8 mouse cellular contexts compared by ENCODE assay signal in the genomic region with DNA sequence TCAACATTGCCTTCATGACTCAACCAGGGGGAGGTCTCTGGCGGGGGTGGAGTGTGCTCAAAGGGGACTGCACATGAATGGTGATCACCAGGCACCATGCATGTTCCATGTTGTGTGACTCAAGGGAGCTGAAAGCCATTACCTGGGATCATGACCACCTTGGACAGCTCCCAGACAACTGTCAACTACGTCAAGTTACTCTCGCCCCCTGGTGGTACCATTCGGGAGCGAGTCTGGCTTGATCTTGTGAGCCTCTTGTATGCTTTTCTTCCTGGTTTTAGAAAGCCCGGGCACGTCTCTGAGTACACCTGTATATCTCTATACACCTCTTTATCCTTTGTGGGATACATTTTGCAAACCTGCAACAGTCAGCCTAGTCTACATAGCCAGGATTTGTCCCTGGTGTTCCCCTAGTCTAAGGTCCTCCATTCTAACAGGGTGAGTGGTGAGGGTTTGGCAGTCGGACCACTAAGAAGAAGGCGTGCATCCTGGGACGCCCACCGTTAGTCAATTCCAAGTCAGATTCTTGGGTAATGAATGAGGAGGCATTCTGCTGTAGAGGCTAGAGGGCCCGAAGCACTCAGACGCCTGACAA. TPM values are rescaled to one million over a fixed set of nuclear protein-coding genes. Genes with fewer than 3 reads are reported as not detected.
DNase-seq lines count a peak whose midpoint lies in the region; ATAC-seq and TF ChIP-seq lines count a peak whose summit lies in the region.

No protein-coding gene starts in this region.

- no peaks in the 10 kb centered on the region for H3K4me1 ChIP-seq in CH12.LX (ENCODE audit: control insufficient read depth in 1 of 2, insufficient read depth in 2 of 2)
- H3K4me1 ChIP-seq in brown adipose tissue, adult 24 weeks (ENCODE audit: control insufficient read depth, insufficient read depth, insufficient read length, low read length): no peaks in the 10 kb centered on the region
- peaks cover 32% of the 10 kb centered on the region for H3K4me1 ChIP-seq in forebrain, embryonic 10.5 days
- H3K4me1 ChIP-seq in liver, embryonic 16.5 days (ENCODE audit: control insufficient read depth, low read depth, low read length): peaks cover 4% of the 10 kb centered on the region; the same call in 1 of the 2 replicates
- peaks cover 29% of the 10 kb centered on the region for H3K4me1 ChIP-seq in neural tube, embryonic 12.5 days
- peaks cover 8% of the 10 kb centered on the region for H3K4me1 ChIP-seq in testis, adult 2 months (ENCODE audit: control insufficient read depth, insufficient read depth, low read length)

- H3K27me3 ChIP-seq in CH12.LX (replicated peaks): peaks cover 93% of the 10 kb centered on the region
- peaks cover 73% of the 10 kb centered on the region for H3K27me3 ChIP-seq in forebrain, embryonic 10.5 days (ENCODE audit: poor library complexity, severe bottlenecking)
- H3K27me3 ChIP-seq in liver, embryonic 16.5 days (ENCODE audit: control insufficient read depth, insufficient read depth, low read depth, low read length): peaks cover 70% of the 10 kb centered on the region
- peaks cover 39% of the 10 kb centered on the region for H3K27me3 ChIP-seq in neural tube, embryonic 12.5 days (replicated peaks)
- H3K27me3 ChIP-seq in testis, adult 2 months (ENCODE audit: control insufficient read depth, insufficient read depth, low read length): no peaks in the 10 kb centered on the region

- peak overlapping the region in 1 of 3 experiments; percentile 64 for H3K4me3 ChIP-seq in CH12.LX (replicated peaks in 1 of 3; ENCODE audit: low read depth in 2 of 3, low read length in 2 of 3, poor library complexity in 1 of 3)
- H3K4me3 ChIP-seq in brown adipose tissue, adult 24 weeks (ENCODE audit: insufficient read depth, low read depth, low read length): peak overlapping the region; percentile 68
- peak overlapping the region; percentile 88 for H3K4me3 ChIP-seq in forebrain, embryonic 10.5 days
- H3K4me3 ChIP-seq in liver, embryonic 16.5 days (ENCODE audit: low read depth, low read length): peak overlapping the region; percentile 50
- H3K4me3 ChIP-seq in neural tube, embryonic 12.5 days: peak overlapping the region; percentile 89
- peak overlapping the region; percentile 86 for H3K4me3 ChIP-seq in testis, adult 2 months (ENCODE audit: control insufficient read depth, low read depth, low read length)

- TF ChIP-seq EP300 in CH12.LX (IDR thresholded peaks at IDR 0.05; ENCODE audit: low read length): no peak

- H3K9ac ChIP-seq in CH12.LX (ENCODE audit: insufficient read depth, low read depth): no peak overlapping the region
- H3K9ac ChIP-seq in liver, embryonic 16.5 days (ENCODE audit: low read depth, low read length): no peak overlapping the region
- peak overlapping the region; percentile 98 for H3K9ac ChIP-seq in neural tube, embryonic 12.5 days

- no peak for TF ChIP-seq POLR2A in CH12.LX (IDR thresholded peaks at IDR 0.05; ENCODE audit: low read depth, low read length)
- TF ChIP-seq POLR2A in testis, adult 2 months (IDR thresholded peaks at IDR 0.05; ENCODE audit: control insufficient read depth, low read depth, low read length): no peak

- ATAC-seq in liver, embryonic 16.5 days (ENCODE audit: low read depth): no peak
- peak; percentile 65 for ATAC-seq in neural tube, embryonic 12.5 days (ENCODE audit: low FRiP score, low read depth)

- H3K27ac ChIP-seq in CH12.LX (ENCODE audit: insufficient read depth, low read depth): no peak overlapping the region
- no peak overlapping the region for H3K27ac ChIP-seq in brown adipose tissue, adult 24 weeks (replicated peaks; ENCODE audit: low read depth, low read length)
- H3K27ac ChIP-seq in forebrain, embryonic 10.5 days: peak overlapping the region; percentile 88
- no peak overlapping the region for H3K27ac ChIP-seq in liver, embryonic 16.5 days (ENCODE audit: low read length)
- H3K27ac ChIP-seq in neural tube, embryonic 12.5 days: no peak overlapping the region; the same call in 1 of the 2 replicates
- no peak overlapping the region for H3K27ac ChIP-seq in testis, adult 2 months (ENCODE audit: control insufficient read depth, insufficient read depth, low read depth, low read length)

- dilution Hi-C loops in CH12.LX (cut with MboI; ENCODE audit: extremely low pct_ligation_motif_present, extremely low pct_unique_long_range_greater_than_20kb, low sequenced_read_pairs): no loop called here

- DNase-seq in CH12.LX (ENCODE audit: extremely low read depth): peak; percentile 89
- DNase-seq in forebrain, embryonic 10.5 days (ENCODE audit: extremely low spot score, low spot score): peak; percentile 82
- DNase-seq in heart, postnatal 14 days: peak; percentile 59 to 83
- DNase-seq in kidney, postnatal 4 days: peak; percentile 95 to 96

- TF ChIP-seq CTCF in CH12.LX (conservative IDR thresholded peaks at IDR 0.05 in 1 of 2, IDR thresholded peaks at IDR 0.05 in 1 of 2; ENCODE audit: low read depth in 2 of 2, low read length in 2 of 2): peak; percentile 75 to 93
- peak; percentile 59; the same call in 1 of the 2 replicates for TF ChIP-seq CTCF in testis, adult 2 months (IDR thresholded peaks at IDR 0.05; ENCODE audit: control insufficient read depth, insufficient read depth, insufficient replicate concordance, low read depth, low read length)

- H3K79me2 ChIP-seq in CH12.LX (replicated peaks; ENCODE audit: control insufficient read depth, extremely low read depth, insufficient read depth, poor library complexity, severe bottlenecking): no peaks in the 10 kb centered on the region

- H3K4me2 ChIP-seq in CH12.LX (ENCODE audit: insufficient read depth, low read depth, poor library complexity, severe bottlenecking): peak overlapping the region; percentile 63
- peak overlapping the region; percentile 55 for H3K4me2 ChIP-seq in liver, embryonic 16.5 days (ENCODE audit: low read depth, low read length)
- H3K4me2 ChIP-seq in neural tube, embryonic 12.5 days (replicated peaks): peak overlapping the region; percentile 76

- in situ Hi-C loops in CH12.LX (cut with MboI; ENCODE audit: low pct_ligation_motif_present, low pct_unique_long_range_greater_than_20kb, low sequenced_read_pairs): loop anchor here (5.0 kb wide), 1 partner anchor 35 kb away; the partner anchor contains the start of gene Uap1l1

- H3K36me3 ChIP-seq in CH12.LX (replicated peaks in 1 of 2; ENCODE audit: control insufficient read depth in 1 of 2, insufficient read depth in 1 of 2, low read length in 1 of 2): no peaks in the 10 kb centered on the region
- H3K36me3 ChIP-seq in forebrain, embryonic 10.5 days (replicated peaks): peaks cover 5% of the 10 kb centered on the region
- no peaks in the 10 kb centered on the region for H3K36me3 ChIP-seq in liver, embryonic 16.5 days (ENCODE audit: control insufficient read depth, insufficient read depth)
- H3K36me3 ChIP-seq in neural tube, embryonic 12.5 days: peaks cover 7% of the 10 kb centered on the region; the same call in 1 of the 2 replicates
- H3K36me3 ChIP-seq in testis, adult 2 months (ENCODE audit: control insufficient read depth, insufficient read depth, low read length): no peaks in the 10 kb centered on the region

- under 1% methylated on average over 13 of the region's 13 CpGs for WGBS in forebrain, embryonic 10.5 days
- under 1% methylated on average over 13 of the region's 13 CpGs for WGBS in liver, embryonic 16.5 days (ENCODE audit: insufficient replicate concordance)
- WGBS in neural tube, embryonic 12.5 days: under 1% methylated on average over 13 of the region's 13 CpGs

- no peaks in the 10 kb centered on the region for H3K9me3 ChIP-seq in CH12.LX (replicated peaks; ENCODE audit: low read length)
- H3K9me3 ChIP-seq in forebrain, embryonic 10.5 days: no peaks in the 10 kb centered on the region
- H3K9me3 ChIP-seq in liver, embryonic 16.5 days (replicated peaks; ENCODE audit: control insufficient read depth, low read length): no peaks in the 10 kb centered on the region
- no peaks in the 10 kb centered on the region for H3K9me3 ChIP-seq in neural tube, embryonic 12.5 days

- intact Hi-C loops in heart, postnatal 14 days (cut with DNase I): loop anchor here (2.0 to 5.0 kb wide), 2 partner anchors 26 to 35 kb away; partner anchors contain the start of gene Uap1l1

- peak; percentile 67 for TF ChIP-seq RAD21 in CH12.LX (IDR thresholded peaks at IDR 0.05; ENCODE audit: low read depth, low read length)

RNA-seq across cellular contexts. Expression of gene Npdc1, which starts 3.3 kb away (rescaled TPM):
- total RNA-seq in CH12.LX (2012; rRNA removed): 3.4 and 5.5 TPM in 2 replicates
- not detected in 2 replicates for total RNA-seq in CH12.LX (2014; rRNA removed)
- polyA plus RNA-seq in CH12.LX (2012; ENCODE audit: insufficient read length, low read depth): 0.49 and 0.78 TPM in 2 replicates
- 32.5 and 41.5 TPM in 2 replicates for polyA plus RNA-seq in brown adipose tissue, adult 24 weeks (2012; ENCODE audit: insufficient read depth, insufficient read length, missing spikeins)
- polyA plus RNA-seq in forebrain, embryonic 10.5 days (2016; fragmentation: Nextera tagmentation; extraction: Ambion mirVana): 53.4 and 62.2 TPM in 2 replicates
- total RNA-seq in heart, postnatal 14 days (2021): 10 to 100 TPM; 33.8 to 37.1 TPM
- 4.7 and 4.8 TPM in 2 replicates for polyA plus RNA-seq in liver, embryonic 16.5 days (2015; fragmentation: Nextera tagmentation; extraction: Ambion mirVana)
- 241 and 266 TPM in 2 replicates for polyA plus RNA-seq in neural tube, embryonic 12.5 days (2016; fragmentation: Nextera tagmentation; extraction: Ambion mirVana)
- 13.6 and 15.9 TPM in 2 replicates for polyA plus RNA-seq in testis, adult 2 months (2012; rRNA removed)

RNA-seq across cellular contexts. Expression of gene Entpd2, which starts 6.8 kb away (rescaled TPM):
- total RNA-seq in CH12.LX (2012; rRNA removed) (not detected in 2 replicates), CH12.LX (2014; rRNA removed) (not detected in 2 replicates)
- polyA plus RNA-seq in CH12.LX (2012; ENCODE audit: insufficient read length, low read depth): not detected in 2 replicates
- polyA plus RNA-seq in brown adipose tissue, adult 24 weeks (2012; ENCODE audit: insufficient read depth, insufficient read length, missing spikeins): 11.3 and 18.4 TPM in 2 replicates
- 0.11 TPM in 1 of 2 replicates, not detected in the other for polyA plus RNA-seq in forebrain, embryonic 10.5 days (2016; fragmentation: Nextera tagmentation; extraction: Ambion mirVana)
- 10 to 100 TPM; 16.1 to 17.0 TPM for total RNA-seq in heart, postnatal 14 days (2021)
- polyA plus RNA-seq in liver, embryonic 16.5 days (2015; fragmentation: Nextera tagmentation; extraction: Ambion mirVana): 0.54 and 1.0 TPM in 2 replicates
- 0.75 and 1.5 TPM in 2 replicates for polyA plus RNA-seq in neural tube, embryonic 12.5 days (2016; fragmentation: Nextera tagmentation; extraction: Ambion mirVana)
- polyA plus RNA-seq in testis, adult 2 months (2012; rRNA removed): 6.2 and 6.5 TPM in 2 replicates

RNA-seq across cellular contexts. Expression of gene Fut7, which starts 20.6 kb away (rescaled TPM):
- total RNA-seq in CH12.LX (2012; rRNA removed): 0.17 and 0.25 TPM in 2 replicates
- total RNA-seq in CH12.LX (2014; rRNA removed): 0.17 and 0.51 TPM in 2 replicates
- polyA plus RNA-seq in CH12.LX (2012; ENCODE audit: insufficient read length, low read depth): 0.57 and 0.74 TPM in 2 replicates
- not detected in 2 replicates for polyA plus RNA-seq in brown adipose tissue, adult 24 weeks (2012; ENCODE audit: insufficient read depth, insufficient read length, missing spikeins)
- polyA plus RNA-seq in forebrain, embryonic 10.5 days (2016; fragmentation: Nextera tagmentation; extraction: Ambion mirVana): not detected in 2 replicates
- total RNA-seq in heart, postnatal 14 days (2021): not detected
- polyA plus RNA-seq in liver, embryonic 16.5 days (2015; fragmentation: Nextera tagmentation; extraction: Ambion mirVana): 0.96 and 1.2 TPM in 2 replicates
- polyA plus RNA-seq in neural tube, embryonic 12.5 days (2016; fragmentation: Nextera tagmentation; extraction: Ambion mirVana): 0.09 and 0.29 TPM in 2 replicates
- polyA plus RNA-seq in testis, adult 2 months (2012; rRNA removed): 0.10 TPM in 1 of 2 replicates, not detected in the other

RNA-seq across cellular contexts. Expression of gene Abca2, which starts 26.0 kb away (rescaled TPM):
- 10.5 and 13.0 TPM in 2 replicates for total RNA-seq in CH12.LX (2012; rRNA removed)
- total RNA-seq in CH12.LX (2014; rRNA removed): 3.1 and 5.0 TPM in 2 replicates
- 15.7 and 23.4 TPM in 2 replicates for polyA plus RNA-seq in CH12.LX (2012; ENCODE audit: insufficient read length, low read depth)
- polyA plus RNA-seq in brown adipose tissue, adult 24 weeks (2012; ENCODE audit: insufficient read depth, insufficient read length, missing spikeins): 30.0 and 52.4 TPM in 2 replicates
- polyA plus RNA-seq in forebrain, embryonic 10.5 days (2016; fragmentation: Nextera tagmentation; extraction: Ambion mirVana): 8.8 and 9.0 TPM in 2 replicates
- 10 to 100 TPM; 22.0 to 24.4 TPM for total RNA-seq in heart, postnatal 14 days (2021)
- 1.3 and 1.8 TPM in 2 replicates for polyA plus RNA-seq in liver, embryonic 16.5 days (2015; fragmentation: Nextera tagmentation; extraction: Ambion mirVana)
- polyA plus RNA-seq in neural tube, embryonic 12.5 days (2016; fragmentation: Nextera tagmentation; extraction: Ambion mirVana): 10.0 and 10.2 TPM in 2 replicates
- 17.3 and 18.3 TPM in 2 replicates for polyA plus RNA-seq in testis, adult 2 months (2012; rRNA removed)

RNA-seq across cellular contexts. Expression of gene Sapcd2, which starts 30.4 kb away (rescaled TPM):
- total RNA-seq in CH12.LX (2012; rRNA removed) (27.3 and 32.1 TPM in 2 replicates), CH12.LX (2014; rRNA removed) (21.9 and 22.5 TPM in 2 replicates)
- 16.5 and 16.9 TPM in 2 replicates for polyA plus RNA-seq in CH12.LX (2012; ENCODE audit: insufficient read length, low read depth)
- polyA plus RNA-seq in brown adipose tissue, adult 24 weeks (2012; ENCODE audit: insufficient read depth, insufficient read length, missing spikeins): not detected in 2 replicates
- polyA plus RNA-seq in forebrain, embryonic 10.5 days (2016; fragmentation: Nextera tagmentation; extraction: Ambion mirVana): 93.7 and 96.1 TPM in 2 replicates
- total RNA-seq in heart, postnatal 14 days (2021): 1 to 10 TPM in 1 of 2 experiments, under 1 TPM in 1; 0.88 to 1.5 TPM
- polyA plus RNA-seq in liver, embryonic 16.5 days (2015; fragmentation: Nextera tagmentation; extraction: Ambion mirVana): 14.7 and 16.2 TPM in 2 replicates
- polyA plus RNA-seq in neural tube, embryonic 12.5 days (2016; fragmentation: Nextera tagmentation; extraction: Ambion mirVana): 38.1 and 39.5 TPM in 2 replicates
- polyA plus RNA-seq in testis, adult 2 months (2012; rRNA removed): 1.1 and 1.3 TPM in 2 replicates
